Mouse (Mus musculus): ENCODE measurements at regions not wholly inside any gene's neighbourhood (a gene's known extent, or its start where the extent isn't known, plus 50 kb on each side); places are given as distances from the start of the nearest gene placed in this dataset.

DNA sequence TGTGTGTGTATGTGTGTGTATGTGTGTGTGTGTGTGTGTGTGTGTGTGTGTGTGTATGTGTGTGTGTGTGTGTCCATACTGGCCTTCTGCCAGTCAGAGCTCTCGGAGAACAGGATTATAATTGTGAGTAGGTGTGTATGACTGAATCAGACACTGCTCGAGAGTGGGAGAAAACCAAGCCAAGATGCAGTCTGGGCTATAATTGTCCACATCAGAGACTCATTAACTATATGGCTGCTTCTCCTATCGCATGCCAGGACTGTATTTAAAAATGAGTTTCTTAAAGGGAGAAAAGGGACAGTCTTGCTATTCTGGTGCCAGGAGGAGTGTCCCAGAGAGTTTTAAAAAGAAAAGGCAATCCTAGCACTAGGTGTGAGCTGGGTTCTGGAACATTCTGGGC is 58.7 kb upstream of the Adpgk start:
- DNase-seq: no peak

GRCm38 (mm10) chr9:59231947-59232346 is 59.4 kb upstream of the Adpgk start:
- no peak for DNase-seq

DNA sequence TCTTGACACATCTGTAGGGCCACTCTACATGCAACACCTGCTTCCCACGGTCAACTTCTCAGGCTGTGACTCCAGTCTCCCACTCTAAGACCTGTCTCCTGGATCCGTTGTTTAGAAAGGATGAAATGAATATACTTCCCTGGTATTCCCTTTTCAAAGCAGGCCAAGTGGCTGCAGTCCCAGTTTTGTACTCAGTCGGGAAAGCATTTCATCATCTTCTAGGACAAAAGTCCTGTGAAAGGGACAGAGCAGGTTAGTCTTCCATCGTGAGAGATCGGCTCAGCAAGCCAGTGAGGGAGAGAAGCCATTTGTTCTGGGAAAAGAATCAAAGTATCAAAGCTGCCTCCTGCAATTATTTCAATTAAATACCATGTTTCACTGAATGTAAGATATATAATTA is 60.2 kb upstream of the Adpgk start:
- no peak for DNase-seq

DNA sequence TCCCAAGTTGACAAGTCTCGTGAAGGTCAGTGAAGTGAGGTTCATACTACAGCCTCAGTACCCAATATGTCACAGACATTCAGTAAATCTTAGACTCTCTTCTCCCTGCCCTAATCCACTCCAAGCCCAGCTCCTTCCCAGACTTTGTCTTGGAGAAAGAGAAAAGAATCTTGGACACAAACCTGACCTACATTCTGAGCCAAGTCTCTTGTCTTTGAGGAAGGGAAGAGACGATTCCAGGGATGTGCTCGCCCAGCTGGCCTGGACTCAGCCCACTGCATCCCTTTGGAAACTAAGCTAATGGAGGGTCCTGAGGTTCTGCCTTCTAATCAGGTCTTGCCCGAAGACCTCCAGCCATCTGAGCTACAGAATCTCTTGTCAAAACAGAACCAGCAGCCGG is 61.2 kb upstream of the Adpgk start:
- DNase-seq: no peak

DNA sequence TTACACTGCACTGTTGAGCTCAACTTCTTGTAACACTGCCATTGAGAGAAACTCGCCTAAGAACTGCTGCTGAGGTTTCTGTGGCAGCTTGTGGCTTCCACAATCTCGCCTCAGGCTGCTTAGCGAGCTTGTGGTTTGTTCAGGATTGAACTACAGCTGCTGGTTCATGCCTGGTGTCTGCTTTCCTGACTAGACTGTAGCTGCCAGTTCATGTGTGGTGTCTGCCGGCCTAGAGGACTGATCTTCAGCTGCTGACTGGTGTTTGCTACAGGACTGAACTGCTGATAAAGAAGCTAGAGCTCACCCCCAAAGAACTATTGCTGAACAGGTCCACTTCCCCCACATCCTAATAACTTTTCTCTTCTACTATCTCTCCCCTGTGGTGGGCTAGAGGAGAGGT is 63.4 kb upstream of the Adpgk start:
- DNase-seq: no peak

DNA sequence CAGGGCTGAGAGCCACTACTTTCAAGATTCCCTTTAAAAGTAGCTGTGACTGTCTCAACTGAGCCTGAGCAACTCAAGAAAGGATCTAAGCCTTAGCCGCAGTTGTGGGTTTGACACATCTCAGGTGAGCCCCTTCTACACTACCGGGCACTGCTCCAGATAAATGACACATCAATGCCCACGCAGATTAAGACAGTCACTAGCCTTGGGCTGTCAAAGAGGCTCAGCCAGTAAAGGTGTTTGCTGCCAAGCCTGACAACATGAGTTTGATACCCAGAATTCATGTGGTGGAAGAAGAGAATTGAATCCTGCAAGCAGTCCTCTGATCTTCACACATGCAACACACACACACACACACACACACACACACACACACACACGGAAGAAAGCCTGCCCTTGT is 65.0 kb upstream of the Adpgk start:
- DNase-seq: no peak

- DNase-seq: no peak
Measured at GRCm38 (mm10) chr9:59219277-59219676, 72.1 kb upstream of the Adpgk start.

DNA sequence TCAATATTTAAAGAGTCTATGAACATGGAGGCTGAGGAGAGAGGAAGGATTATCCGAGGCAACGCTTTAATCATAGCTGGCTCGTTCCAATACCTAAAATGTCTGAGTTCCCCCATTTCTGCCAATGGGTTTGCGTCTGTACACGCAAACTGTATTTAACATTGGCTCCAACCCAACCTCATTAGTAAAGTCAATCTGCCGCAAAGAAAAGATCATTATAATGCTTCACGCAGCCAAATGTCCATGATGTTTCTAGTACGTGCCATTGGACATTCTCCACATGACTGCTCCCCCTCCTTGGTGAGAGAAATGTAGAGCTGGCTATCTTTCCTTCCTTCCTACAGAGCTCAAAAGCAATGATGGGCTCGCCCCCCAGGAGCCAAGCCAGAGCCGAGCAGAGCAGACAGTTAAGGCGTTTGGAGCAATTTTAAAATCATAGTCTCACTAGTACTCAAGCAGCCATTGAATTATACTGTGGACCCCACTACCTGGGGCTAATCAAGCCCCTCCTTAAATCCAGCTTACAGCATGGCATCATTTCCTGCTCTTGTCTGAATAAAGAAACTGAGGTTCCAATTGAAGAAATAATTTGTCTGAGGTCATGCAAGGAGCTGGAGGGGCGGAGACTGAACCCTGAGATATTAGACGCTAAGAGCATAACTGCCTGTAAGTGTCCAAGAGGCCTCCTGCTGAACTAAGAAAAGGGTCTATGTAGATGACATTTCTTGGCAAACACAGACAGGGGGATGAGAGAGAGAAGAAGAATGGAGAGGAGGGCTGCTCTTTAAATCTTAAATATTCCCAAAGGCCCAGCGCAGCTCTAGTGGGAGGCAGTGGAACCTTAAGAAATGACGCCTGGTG is 88.5 kb upstream of the Adpgk start:
- no peak for DNase-seq

- no peak for DNase-seq
Measured at GRCm38 (mm10) chr9:59199495-59200196, 91.7 kb upstream of the Adpgk start.

- peak; percentile 15 for DNase-seq
Measured at GRCm38 (mm10) chr9:59198221-59198875, 93.0 kb upstream of the Adpgk start.

DNA sequence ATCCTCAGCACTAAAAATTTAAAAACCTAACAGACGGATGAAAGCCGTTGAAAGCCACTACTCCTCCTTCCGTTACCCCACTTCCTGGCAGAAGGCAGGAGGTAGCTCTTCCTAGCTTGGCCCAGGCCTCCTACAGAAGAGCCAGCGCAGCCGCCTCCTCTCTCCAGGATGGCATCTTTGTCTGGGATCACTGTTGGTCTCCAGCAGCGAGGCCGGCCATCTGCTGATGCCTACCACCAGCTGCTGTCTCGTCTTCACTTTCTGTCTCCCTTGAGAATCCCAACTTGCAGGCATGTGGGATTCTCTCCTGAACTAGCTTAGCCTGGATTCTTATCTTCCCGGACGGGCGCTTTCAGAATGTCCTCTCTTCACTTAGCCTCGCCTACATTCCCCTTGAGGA is 93.9 kb upstream of the Adpgk start:
- DNase-seq: peak; percentile 69

GRCm38 (mm10) chr9:59193971-59194370 is 97.4 kb upstream of the Adpgk start:
- DNase-seq: no peak

DNA sequence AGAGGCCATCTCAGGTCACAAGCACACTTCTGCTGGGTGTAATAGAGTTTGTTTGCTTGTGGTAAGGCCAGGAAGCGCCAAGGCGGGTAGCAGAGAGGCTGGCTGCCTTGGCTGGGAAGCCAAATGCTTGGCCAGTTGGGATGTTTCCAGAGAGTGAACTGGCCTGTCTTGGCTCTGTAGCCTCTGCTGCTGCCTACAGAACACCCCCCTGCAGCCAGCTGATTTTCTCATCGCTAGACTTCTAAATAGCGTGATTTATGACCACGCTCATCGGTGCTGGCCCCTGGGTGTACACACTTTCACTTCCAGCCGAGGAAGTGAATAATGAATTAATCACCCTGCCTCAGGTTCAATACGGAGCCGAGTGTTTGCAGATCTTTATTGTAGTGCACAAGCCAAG is 102.2 kb upstream of the Adpgk start:
- DNase-seq: peak; percentile 11

- no peak for DNase-seq
Measured at GRCm38 (mm10) chr9:59188411-59188810, 102.9 kb upstream of the Adpgk start.

DNA sequence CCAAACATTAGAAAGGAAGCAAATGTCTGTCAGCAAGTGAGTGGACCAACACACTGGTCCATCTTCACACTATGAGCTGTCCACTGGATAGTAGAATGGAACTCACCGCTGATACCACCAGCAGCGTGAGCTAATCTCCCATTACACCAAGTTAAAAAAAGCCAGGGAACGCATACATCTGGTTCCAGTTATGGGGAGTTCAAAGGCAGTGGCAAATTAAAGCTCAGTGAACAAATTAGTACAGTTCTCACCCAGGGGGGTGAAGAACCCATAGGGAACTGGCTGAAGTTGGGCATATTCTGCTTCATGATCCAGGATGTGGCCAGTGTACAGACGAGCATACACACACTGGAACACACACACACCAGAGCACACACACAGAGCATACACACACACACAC is 105.0 kb upstream of the Adpgk start:
- no peak for DNase-seq

GRCm38 (mm10) chr9:59184089-59184488 is 107.3 kb upstream of the Adpgk start:
- DNase-seq: no peak

GRCm38 (mm10) chr9:59182906-59183305 is 108.5 kb upstream of the Adpgk start:
- no peak for DNase-seq

GRCm38 (mm10) chr9:59182490-59182889 is 108.9 kb upstream of the Adpgk start:
- peak; percentile 66 for DNase-seq

GRCm38 (mm10) chr9:59171576-59171975 is 119.8 kb upstream of the Adpgk start:
- peak; percentile 5 for DNase-seq

DNA sequence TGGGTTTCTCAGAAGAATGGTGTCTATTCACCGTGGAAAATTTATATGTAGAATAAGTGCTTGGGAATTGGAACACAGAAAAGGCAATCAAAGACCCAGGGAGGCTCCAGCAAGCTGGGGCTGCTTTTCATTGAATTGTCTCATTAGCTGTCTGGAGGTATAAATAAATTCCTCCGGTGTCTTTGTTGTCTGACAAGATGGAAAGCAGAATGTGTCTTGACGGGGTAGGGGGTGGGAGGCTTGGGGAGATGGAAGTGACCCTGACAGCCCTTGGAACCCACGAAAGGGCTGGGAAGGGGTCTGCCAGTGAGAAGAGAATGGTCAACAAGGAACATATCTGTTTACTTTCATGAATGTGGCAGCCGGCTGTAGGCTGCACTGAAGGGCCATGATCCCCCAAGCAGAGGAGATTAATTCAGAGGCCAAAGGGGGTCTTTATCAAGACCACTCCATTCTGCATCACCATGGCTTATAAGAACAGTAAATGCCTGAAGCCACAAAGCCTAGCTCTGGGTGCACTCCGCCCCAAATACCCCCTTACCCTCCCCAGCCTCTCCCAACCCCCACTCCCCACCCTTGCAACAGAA is 127.2 kb upstream of the Neo1 start:
- DNase-seq: no peak

- DNase-seq: no peak
Measured at GRCm38 (mm10) chr9:59162954-59163353, 126.7 kb upstream of the Neo1 start.

DNA sequence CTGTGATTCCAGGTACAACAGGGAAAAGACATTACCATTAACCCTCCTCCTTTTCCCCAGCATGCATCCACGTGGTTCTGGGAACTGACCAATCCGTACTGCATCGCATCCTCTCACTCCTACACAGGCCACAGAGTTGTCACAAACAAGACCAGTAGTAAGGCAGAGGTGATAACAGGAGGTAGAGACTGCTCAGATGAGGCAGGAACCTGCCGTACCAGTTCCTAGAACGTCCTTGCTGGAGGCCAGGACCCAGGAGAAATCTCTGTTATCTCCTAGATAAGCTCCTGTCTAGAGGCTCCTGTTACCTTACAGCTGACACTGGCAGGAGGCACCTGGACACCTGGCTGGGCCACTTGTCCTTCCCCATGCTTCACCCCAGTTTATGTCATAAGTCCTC is 121.4 kb upstream of the Neo1 start:
- DNase-seq: no peak

GRCm38 (mm10) chr9:59153945-59154344 is 117.7 kb upstream of the Neo1 start:
- no peak for DNase-seq

DNA sequence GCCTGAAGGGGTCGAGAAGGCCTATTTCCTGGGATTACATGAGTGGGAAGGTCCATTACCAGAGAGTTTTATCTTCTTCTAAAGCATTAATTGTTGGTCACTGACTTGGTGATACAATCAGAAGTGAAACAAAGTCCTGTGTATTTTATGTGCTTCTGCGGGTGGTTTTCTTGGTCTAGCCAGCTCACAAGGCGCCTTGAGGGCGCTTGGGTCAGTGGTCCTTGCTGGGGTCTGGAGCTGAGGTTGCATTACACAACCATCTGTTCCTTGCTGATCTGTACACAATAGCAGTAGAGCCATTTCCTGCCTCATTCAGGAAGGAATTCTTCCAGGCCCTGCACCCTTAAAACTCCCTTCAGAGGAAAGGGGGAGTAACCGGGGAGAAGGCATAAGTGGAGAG is 116.9 kb upstream of the Neo1 start:
- DNase-seq: no peak
